Mouse (Mus musculus): ENCODE measurements at regions not wholly inside any gene's neighbourhood (a gene's known extent, or its start where the extent isn't known, plus 50 kb on each side); places are given as distances from the start of the nearest gene placed in this dataset.

GRCm38 (mm10) chr2:117710173-117710813, 367.5 kb upstream of the Rasgrp1 start:
- no peak for TF ChIP-seq MAFK (IDR thresholded peaks at IDR 0.05; ENCODE audit: insufficient read depth, low read depth, low read length)
- TF ChIP-seq ZC3H11A (IDR thresholded peaks at IDR 0.05; ENCODE audit: borderline replicate concordance, low read depth, low read length): no peak
- TF ChIP-seq ZNF384 (IDR thresholded peaks at IDR 0.05; ENCODE audit: low read depth, low read length): no peak
